Mouse (Mus musculus) cerebellum, adult (tissue): ENCODE data around the gene Ctrl.

ENCODE experiments used
- ATAC-seq: cut with Nextera tagmentation; 2 replicates; pipeline ENCODE4 v1.9.2; 2017; ENCODE audit warnings: mild to moderate bottlenecking, moderate library complexity, mixed read lengths; ENCODE audit not compliant: insufficient number of reproducible peaks, low FRiP score, low TSS enrichment

Gene Ctrl

DNA sequence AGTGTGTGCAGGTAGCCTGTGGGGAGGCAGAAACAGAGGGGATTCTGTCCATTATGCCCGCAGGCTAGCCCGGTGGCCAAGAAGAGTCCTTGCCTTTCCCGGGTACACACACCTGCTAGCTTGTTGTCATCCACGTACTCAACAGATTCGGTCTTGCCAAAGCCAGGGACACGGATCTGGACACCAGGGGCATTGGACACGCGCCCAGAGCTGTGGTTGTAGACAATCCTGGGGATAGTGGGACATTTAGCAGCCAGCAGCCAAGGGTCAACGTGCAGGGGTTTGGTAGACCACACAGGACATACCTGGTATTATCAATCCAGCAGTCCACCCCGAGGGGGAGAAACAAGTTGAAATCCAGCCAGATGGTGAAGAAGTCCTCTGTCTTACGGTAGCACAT, 8.4 kb upstream of the Ctrl start:
- ATAC-seq = no peak

DNA sequence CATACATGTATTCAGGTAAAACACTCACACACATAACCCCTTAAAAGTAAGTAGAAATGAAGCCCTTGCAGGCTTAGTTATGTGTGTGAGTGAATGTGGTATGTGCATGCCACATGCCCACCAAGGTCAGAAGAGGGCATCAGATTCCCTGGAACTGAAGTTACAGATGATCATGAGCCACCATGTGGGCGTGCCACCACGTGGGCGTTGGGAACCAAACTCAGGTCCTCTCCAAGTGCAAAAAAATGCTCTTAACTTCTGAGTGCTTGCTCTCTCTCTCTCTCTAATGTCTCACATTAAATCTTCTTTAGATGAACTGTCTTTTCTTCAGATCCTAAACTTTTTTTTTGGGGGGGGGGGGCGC, 4.6 kb upstream of the Ctrl start, which contains the start of gene Psmb10:
TSS of gene Psmb10 (minus strand) at position 139 of the 364 bp plus-strand sequence.
- ATAC-seq = no peak

DNA sequence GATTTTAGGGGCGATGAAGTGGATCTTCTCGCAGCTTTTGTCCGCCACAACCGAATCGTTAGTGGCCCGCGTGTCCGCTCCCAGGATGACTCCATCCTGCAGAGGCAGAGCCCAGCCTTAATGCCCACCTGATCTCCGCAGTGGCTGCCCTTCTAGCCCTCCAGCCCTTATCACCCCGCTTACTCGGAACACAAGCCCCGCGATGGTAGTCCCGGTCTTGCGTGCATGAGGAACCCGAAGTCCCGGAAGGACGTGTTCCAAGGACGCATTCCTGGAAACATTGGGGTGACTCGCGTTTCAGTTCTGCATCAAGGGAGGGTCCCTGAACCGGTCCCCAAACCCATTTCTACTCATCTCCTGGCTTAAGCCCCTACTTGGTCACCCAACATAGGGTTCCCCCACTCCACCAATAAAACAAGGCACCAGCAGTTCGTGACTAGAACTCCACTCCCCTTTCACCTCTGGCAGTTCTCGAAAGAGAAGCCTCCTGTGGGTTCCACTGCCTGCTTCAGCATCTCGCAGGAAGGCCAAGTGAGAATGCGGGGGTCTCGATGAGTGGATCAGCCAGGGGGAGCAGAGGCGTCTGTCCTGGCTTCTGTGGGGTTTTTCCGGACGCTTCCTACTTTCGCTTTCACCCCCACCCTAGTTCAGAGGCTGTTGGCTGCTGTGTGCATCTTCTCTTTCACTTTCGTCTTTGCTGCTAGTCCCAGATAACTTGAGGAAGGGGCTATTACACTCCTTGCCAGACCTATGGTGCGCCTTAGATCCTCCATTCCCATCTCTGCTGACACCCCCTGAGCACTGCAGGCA, 4.0 kb upstream of the Ctrl start:
- ATAC-seq = no peak; the same call in 1 of the 2 replicates

DNA sequence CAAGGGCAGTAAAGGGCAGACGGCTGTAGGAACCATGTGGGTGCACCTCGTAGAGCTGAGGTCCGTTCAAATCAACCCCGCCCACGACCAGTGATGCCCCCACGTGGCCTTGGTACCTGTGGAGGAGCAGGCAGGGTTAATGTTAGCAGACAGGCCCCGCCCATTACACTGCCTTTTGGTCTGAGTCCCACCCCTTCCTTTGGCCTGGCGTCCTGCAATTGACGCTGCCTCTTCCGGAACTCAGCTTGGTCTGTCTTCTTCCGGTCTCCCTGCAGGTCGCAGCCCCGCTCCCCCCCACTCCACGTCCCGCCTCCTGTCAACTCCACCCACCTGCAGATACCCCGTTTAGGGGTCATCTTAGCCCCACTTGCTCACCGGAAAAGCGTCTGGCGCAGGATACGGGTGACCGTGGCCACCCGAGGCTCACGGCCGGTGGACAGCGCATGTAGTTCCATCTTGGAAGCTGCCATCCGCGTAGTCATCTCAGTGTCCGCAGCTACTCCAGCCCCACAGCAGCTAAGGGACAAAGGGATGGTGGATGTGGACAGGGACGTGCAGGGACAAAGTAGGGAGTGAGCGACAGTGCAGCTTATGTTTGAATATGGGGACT, 3.3 kb upstream of the Ctrl start:
- peak; percentile 80 for ATAC-seq

DNA sequence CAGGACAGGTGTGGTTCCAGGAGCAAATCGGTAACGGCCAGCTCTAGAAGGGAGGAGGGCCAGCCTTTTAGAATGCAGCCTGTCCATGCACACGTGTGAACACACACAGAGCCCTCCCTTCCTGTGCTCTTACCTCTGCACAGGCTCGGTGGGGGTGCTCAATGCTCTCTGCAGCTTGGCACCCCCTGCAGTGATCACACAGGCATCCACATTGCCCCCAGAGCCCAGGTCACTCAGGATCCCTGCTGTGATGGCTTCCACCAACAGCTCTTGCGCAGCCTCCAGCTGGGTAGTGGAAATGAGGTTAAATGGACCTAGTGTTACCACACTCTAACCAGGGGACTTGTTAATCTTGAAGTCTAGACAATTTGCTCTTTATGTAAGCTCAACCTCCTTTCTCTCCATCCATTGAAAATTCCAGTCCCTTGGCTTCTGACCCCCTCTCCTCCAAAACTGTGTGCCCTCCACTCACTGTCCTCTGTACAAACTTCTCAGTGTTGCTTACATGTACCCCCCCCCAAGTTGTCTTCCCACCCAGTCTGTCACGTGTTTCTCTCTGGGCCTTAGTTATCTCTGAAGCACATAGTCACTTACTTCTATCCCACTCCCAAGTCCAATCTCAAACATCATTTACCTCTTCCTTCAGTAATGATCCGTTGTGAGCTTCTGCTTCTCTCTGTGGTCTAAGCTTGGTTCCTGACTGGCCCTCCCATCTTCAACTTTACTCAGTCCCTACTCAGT, 2.4 kb upstream of the Ctrl start:
- no peak for ATAC-seq

DNA sequence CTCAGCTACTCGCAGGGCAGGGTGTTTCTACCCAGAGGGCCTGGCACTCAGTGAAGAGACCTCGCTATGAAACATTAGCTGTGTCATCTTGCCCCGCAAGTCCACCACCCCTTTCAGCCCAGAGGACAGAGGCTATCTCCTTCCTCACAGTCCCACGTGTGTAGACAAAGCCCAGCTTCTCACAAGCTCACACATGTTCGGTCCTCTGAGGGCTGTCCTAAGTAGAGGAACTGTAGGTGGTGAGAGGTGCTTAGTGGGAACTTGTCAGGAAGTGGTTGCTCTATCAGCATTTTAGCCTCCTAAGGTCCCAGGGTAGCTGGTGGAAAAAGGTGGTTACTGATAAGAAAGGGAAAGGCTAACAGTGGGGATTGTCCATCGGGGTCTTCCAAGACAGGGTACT, 1.4 kb upstream of the Ctrl start:
- ATAC-seq = no peak

DNA sequence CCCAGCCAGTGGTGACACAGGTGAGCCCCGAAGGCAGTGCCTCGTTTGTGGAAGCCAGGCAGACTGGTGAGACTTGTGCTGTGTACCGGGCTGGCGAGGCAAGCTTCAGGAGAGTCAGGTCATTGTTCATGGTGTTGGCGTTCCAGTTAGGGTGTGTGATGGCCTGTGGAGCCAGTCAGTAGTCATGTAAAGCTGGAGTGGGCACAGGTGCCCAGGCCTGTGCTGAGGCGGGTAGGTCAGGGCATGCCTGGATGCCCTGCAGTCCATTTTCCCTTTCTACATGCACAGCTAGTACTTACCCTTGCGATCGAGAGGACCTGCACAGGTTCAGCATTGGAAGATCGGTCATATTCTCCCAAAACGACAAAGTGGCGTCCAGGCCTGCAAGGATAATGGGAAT, 1.1 kb downstream of the Ctrl start:
- no peak for ATAC-seq

DNA sequence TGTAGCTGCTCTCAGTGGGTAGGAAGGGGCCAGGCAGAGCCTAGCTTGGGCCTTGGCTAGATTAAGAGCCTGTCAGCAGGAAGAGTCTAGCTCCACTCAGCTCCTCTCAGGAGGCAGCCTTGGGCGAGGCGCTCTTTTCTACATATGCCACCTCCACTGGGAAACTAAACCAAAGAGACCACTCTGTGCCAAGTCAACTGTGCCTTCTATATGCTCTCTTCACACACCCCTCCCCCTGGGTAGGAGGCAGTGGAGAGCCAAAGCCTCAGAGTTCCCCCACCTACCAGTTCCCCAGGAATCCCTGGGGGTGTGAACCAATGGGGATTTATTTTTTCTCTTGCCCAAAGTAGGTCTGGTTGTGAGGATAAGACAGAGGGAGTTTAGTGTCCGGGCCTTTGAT, 2.4 kb downstream of the Ctrl start:
- ATAC-seq = no peak

DNA sequence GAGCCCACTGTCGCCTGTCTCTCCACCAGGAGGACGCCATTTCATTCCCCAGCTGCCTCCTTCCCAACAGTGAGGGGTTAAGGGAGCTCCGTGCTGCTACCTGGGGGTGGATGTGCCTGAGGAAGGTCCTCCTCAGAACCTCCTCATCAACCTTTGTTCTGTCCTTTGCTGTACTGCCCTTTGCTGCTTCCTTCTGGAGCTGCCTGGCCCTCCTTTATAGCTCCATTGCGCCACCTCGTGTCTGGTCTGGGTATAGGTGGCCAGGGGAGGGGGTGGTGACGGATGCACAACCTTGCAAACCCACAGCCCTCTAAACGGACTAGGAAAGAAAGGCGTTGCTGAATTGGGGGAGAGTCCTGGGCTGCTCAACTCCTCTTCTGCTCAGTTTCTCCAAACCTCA, 3.1 kb downstream of the Ctrl start:
- ATAC-seq = peak; percentile 47; the same call in 1 of the 2 replicates

DNA sequence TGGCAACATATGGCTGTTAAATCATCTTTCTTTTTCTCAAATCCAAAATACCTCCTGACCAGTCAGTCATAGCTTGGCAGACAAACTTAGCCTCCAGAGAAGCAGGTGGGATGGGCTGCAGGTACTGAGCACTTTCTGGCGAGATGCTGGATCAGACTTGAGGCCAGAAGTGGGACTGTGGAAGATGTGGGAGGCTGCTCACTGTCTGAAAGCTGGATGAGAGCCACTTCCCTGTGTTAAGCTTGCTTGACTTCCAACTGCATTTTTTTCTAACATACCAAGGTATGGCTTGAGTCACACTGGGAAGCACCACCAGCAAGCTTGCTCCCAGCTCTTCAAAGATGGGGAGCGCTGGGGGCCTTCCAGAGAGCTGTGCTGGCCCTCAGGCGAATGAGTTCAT, 8.5 kb downstream of the Ctrl start:
- no peak for ATAC-seq

DNA sequence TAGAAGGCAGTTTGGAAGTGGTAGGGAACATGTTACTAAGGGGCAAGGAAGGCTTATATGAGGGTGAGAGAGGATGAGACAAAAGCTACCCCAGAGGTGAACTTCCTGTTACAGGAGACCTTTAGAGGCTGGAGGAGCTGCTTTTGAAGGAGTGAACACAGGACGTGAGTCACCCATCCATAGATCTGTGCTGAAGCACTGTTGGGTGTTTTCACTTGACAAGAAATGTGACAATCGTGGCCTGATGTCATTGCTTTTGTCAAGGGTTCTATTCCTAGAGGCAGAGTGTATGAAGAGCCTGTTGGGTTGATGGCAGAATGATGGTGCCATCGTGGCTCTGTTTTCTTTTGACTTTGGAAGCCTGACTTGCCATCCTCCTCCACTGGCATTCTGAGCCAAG, 14.3 kb downstream of the Ctrl start:
- ATAC-seq = no peak

DNA sequence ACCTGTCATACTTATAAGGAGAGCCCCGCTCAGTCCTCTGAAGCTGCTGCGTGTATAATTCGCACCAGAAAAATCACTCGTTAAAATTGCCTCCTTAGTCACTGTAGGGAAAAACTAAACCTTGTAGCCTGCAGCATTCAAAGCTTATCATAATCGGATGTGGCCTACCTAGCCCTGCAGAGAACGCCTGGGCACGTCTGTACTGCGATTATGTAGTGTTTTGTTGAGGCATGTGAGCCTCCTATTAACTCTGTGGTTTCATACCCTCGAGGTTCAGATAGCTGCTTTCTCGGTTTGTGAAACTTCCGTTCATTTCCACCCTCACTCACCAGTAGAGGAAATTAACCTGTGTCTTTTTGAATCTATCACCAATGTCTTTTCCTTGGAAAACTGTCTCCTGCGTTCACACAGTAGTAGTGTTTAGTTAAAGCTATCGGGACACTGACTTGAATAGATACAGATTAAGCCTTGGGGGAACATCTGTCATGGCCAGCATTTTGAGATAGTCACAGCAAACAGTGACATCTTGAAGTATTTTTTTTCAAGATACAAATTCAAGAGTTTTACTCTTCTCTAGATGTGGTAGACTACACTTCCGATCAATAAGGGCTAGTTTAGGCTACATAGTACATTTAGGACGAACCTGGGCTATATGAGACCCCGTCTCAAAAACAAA, 32.6 kb downstream of the Ctrl start:
- ATAC-seq = 0 out of 2 replicates have a peak, but pooled peaks have one; percentile 11

DNA sequence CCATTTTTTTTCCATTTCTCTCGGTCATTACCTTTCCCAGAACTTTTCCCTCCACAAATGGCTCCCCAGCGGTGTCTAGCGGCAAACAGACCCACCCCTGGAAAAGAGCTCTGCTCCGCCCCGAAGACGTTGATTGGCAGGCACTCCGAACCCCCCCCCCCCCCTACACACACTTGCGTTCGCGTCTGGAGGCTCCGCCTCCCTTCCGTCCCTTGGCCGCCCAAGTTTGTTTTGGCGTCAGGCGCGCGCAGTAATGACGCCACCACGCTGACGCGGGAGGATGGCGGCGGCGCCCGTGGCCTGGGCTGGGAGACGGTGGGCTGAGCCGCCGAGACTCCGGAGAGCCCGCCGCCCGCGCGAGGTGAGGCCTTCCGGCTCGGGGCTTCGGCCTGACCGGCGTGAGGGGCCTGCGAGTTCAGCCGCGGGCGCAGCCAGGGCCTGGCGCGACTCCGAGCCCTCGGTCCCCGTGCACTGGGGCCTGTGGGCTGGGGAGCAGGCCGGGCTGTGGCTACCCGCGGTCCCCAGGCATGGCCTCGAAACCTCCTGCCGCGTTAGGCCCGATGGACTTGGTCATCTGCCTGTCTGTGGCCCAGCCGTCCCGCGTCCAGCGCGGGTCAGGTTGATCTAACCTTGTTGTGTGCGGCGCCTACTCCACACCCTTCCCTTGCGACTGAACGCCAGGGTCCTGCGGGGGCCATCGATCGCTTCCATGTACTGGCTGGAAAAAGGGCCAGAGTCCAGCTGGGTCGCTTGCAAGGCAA, 33.3 kb downstream of the Ctrl start, which contains the start of gene Pskh1:
TSS of gene Pskh1 (plus strand) at position 262 of the 761 bp plus-strand sequence.
- peak; percentile 95 for ATAC-seq

DNA sequence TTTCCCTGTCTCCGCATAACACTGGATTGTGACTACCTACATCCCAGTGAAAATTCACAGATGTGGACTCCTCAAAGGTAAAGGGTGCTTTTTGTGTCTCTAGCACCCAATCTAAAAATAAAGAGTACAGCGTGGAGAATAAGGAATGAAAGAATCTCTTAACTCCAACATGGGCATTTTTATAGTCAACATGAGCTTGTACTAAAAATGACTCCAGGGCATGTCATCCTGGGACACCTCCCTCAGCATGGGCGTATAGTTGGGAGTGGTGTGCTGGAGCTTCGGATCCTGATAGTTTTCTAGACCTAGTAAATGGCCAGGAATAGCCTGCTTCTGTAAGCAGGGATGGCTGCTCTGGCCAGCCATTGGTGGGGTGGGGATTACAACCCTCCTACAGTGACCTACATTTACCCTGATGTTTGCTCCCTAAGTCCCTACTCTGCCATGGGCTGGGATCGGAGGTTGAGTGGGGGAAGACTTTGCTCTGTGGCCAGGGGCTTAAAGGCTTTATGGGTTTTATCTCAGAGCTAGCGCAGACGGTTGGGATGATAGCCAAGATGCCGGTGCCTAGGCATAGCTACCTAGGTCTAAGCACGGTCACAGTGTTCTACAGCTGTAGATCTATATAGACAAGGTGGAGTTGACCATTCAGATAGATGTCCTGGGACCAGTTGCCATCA, 35.7 kb downstream of the Ctrl start:
- ATAC-seq = no peak

DNA sequence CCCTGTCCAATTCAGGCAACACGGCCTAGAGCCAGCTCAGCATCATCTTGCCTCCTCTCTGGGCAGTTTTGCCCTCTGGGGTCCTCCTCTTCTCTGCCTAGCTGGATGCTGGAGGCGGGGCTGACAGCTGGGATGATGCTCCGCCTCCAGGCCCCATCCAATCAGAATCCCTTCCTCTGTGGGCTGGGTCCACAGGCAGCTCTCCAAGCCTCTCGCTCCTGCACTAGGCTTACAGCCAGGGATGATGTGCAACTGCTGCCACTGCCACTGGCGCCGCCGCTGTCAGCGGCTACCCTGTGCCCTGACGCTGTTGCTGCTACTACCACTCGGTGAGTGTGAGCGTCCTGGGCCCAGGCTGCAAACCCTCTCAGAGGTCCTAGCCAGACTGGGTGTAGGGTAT, 40.3 kb downstream of the Ctrl start, which contains the start of gene Nrn1l:
TSS of gene Nrn1l (plus strand) at position 229 of the 400 bp plus-strand sequence.
- no peak for ATAC-seq

DNA sequence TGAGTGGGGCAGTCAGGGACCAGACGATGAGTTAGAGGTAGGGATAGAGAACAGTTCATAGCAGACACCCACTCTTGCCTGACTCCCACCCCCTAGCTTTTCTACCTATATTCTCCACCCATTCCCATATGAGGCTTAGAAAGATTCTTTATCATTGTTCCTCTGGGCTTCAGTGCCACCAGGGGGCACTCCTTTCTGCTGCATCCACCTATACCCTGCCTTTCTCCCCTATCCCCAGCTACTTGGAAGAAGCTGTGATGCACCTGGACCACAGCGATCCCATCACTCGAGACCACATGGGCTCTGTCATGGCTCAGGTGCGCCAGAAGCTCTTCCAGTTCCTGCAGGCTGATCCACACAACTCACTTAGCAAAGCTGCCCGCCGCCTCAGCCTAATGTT, 41.2 kb downstream of the Ctrl start:
- no peak for ATAC-seq

DNA sequence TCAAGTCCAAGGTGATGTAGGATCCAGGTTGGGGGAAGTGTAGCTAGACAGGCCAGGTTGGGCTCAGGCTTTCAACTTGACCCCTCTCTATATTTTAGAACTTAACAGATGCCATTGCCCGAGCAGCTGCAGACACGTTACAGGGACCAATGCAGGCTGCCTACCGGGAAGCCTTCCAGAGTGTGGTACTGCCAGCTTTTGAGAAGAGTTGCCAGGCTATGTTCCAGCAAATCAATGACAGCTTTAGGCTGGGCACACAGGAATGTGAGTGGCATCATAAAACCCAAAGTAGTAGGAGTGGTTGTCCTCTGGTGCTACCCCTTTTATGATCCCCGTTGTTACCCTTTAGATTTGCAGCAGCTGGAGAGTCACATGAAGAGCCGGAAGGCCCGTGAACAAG, 42.8 kb downstream of the Ctrl start:
- no peak for ATAC-seq

DNA sequence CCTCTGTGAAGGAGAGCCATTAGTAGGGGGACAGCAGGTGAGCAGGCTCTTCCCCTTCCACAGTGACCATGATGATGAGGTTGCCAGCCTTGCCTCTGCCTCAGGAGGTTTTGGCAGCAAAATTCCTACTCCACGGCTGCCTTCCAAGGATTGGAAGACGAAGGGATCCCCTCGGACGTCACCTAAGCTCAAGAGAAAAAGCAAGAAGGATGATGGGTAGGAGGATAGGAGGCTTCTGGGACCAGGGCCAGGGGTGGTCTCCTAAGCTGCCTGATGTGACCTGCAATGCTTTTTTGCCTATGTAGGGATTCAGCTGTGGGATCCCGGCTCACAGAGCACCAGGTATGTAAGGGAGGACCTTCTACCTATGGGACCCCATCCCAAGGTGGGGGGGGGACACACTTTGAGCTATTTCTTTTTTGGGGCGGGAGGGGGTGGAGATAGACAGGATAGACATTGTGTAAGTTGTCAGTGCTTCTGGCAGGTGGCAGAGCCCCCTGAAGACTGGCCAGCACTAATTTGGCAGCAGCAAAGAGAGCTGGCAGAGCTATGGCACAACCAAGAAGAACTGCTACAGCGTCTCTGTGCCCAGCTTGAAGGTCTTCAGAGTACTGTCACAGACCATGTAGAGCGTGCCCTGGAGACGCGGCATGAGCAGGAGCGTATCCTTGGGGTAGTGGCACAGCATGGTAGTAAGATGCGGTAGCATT, 43.8 kb downstream of the Ctrl start:
- no peak for ATAC-seq
